ENCODE assay signal across 18 mouse cellular contexts in the genomic region with DNA sequence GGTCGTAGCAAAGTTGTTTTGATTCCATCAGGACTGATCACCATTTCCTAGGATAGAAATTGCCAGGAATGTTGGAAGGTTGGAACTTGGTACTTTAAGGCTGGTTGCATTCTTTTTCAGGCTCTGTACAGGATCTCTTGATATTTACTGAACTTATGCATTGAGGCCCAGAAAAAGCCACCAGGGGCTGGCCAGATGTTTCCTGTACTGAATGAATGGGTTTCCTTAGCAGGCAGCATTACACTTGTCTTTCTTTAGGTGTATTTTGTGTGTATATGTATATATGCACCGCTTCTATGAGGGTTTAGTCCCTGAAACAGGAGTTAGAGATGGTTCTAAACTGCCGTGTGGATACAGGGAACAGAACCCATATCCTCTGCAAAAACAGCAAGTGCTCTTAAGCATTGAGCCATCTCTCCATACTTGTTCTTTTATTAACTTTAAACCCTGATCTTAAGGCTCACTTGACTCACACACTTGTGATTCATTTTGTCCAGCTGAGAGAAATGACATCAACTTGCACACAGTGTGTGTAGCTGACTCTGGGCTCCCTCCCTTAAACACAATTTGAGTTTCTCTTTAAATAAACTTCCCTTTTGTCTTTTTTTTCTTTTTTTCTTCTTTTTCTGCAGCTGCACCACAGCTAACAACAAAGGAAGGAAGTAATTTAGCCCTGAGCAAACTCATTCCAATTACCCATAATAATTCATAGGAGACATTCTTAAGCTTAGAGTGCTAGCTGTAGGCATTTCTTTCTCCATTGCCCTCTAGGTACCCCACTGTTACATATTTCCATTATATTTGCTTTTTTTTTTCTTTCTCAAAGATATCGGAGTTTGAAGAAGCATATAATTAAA.
DNase-seq lines count a peak whose midpoint lies in the region; ATAC-seq lines count a peak whose summit lies in the region.
"Had no signal": no experiment of that assay in that cellular context is flagged by ENCODE, and none has a peak within 500 bp of the region (broad histone marks: within the 10 kb centered on the region; RNA-seq: fewer than 3 reads in every experiment).

No protein-coding gene starts in this region.

- no peak; the same call in 1 of the 2 replicates for ATAC-seq in heart, embryonic 16.5 days (replicated peaks; ENCODE audit: extremely low read depth, insufficient read depth, low FRiP score)
- no peak for ATAC-seq in midbrain, embryonic 11.5 days (ENCODE audit: low FRiP score)
- ATAC-seq in midbrain, embryonic 16.5 days = no peak
- peak; percentile 68 to 73 for ATAC-seq in hematopoietic stem cell, adult 5-6 weeks (replicated peaks in 1 of 2; ENCODE audit: insufficient read depth in 1 of 2, low FRiP score in 2 of 2, low TSS enrichment in 1 of 2, low read depth in 1 of 2, poor library complexity in 2 of 2, severe bottlenecking in 2 of 2)
- no peak for ATAC-seq in forebrain, embryonic 13.5 days

- no peak overlapping the region for H3K4me3 ChIP-seq in heart, embryonic 16.5 days (ENCODE audit: low read length)
- no peak overlapping the region for H3K4me3 ChIP-seq in heart, embryonic 10.5 days
- H3K4me3 ChIP-seq in midbrain, embryonic 11.5 days (ENCODE audit: low read depth, low read length) = no peak overlapping the region
- H3K4me3 ChIP-seq in midbrain, embryonic 16.5 days (ENCODE audit: low read depth, low read length) = no peak overlapping the region
- no peak overlapping the region for H3K4me3 ChIP-seq in forebrain, embryonic 13.5 days
- H3K4me3 ChIP-seq: hindbrain, embryonic 10.5 days had no signal

- DNase-seq in heart, embryonic 10.5 days (ENCODE audit: low spot score) = no peak
- peak; percentile 17 for DNase-seq in midbrain, embryonic 11.5 days (ENCODE audit: low spot score, missing footprints)
- DNase-seq in telencephalon, adult 2 months (ENCODE audit: low read depth, low spot score) = peak; percentile 11
- no peak for DNase-seq in gastrocnemius, adult 8-10 months (ENCODE audit: low spot score in 2 of 2)
- DNase-seq: adrenal gland, adult 2 months; cerebellum, postnatal 10 days; gastrocnemius, postnatal 36 days; kidney, adult 11 months; kidney, postnatal 4 days; liver; lung, postnatal 10 days; thymus, postnatal 14 days had no signal

- H3K27me3 ChIP-seq in heart, embryonic 16.5 days (ENCODE audit: control insufficient read depth, insufficient read depth, low read length) = no peaks in the 10 kb centered on the region
- H3K27me3 ChIP-seq in heart, embryonic 10.5 days (ENCODE audit: insufficient read depth, poor library complexity, severe bottlenecking) = no peaks in the 10 kb centered on the region
- no peaks in the 10 kb centered on the region for H3K27me3 ChIP-seq in midbrain, embryonic 11.5 days (ENCODE audit: control insufficient read depth, insufficient read depth, low read length)
- no peaks in the 10 kb centered on the region for H3K27me3 ChIP-seq in midbrain, embryonic 16.5 days (ENCODE audit: control insufficient read depth, insufficient read depth, low read depth, low read length)
- H3K27me3 ChIP-seq in forebrain, embryonic 13.5 days = no peaks in the 10 kb centered on the region

- H3K9me3 ChIP-seq in heart, embryonic 16.5 days (replicated peaks; ENCODE audit: control insufficient read depth, low read length) = 0 out of 2 replicates have a peak, but pooled peaks cover 3% of the 10 kb centered on the region
- no peaks in the 10 kb centered on the region for H3K9me3 ChIP-seq in heart, embryonic 10.5 days
- no peaks in the 10 kb centered on the region for H3K9me3 ChIP-seq in midbrain, embryonic 11.5 days (ENCODE audit: control insufficient read depth, low read length)
- H3K9me3 ChIP-seq in midbrain, embryonic 16.5 days (replicated peaks; ENCODE audit: control insufficient read depth, low read length, poor library complexity, severe bottlenecking) = no peaks in the 10 kb centered on the region; the same call in 1 of the 2 replicates
- H3K9me3 ChIP-seq in forebrain, embryonic 13.5 days (replicated peaks) = 0 out of 2 replicates have a peak, but pooled peaks cover 4% of the 10 kb centered on the region

- WGBS in heart, embryonic 16.5 days = 77% methylated on average over 4 of the region's 4 CpGs
- 85% methylated on average over 4 of the region's 4 CpGs for WGBS in heart, embryonic 10.5 days
- WGBS in midbrain, embryonic 11.5 days = 92% methylated on average over 4 of the region's 4 CpGs
- WGBS in midbrain, embryonic 16.5 days = 92% methylated on average over 4 of the region's 4 CpGs
- WGBS in forebrain, embryonic 13.5 days = 88% methylated on average over 4 of the region's 4 CpGs

- no peak overlapping the region for H3K4me2 ChIP-seq in heart, embryonic 16.5 days (ENCODE audit: low read depth, low read length)
- H3K4me2 ChIP-seq in midbrain, embryonic 11.5 days = no peak overlapping the region
- no peak overlapping the region for H3K4me2 ChIP-seq in midbrain, embryonic 16.5 days (ENCODE audit: low read length)
- no peak overlapping the region for H3K4me2 ChIP-seq in forebrain, embryonic 13.5 days
- H3K4me2 ChIP-seq: heart, embryonic 11.5 days had no signal

- H3K27ac ChIP-seq in heart, embryonic 16.5 days (ENCODE audit: low read length) = 0 out of 2 replicates have a peak overlapping the region, but pooled peaks have one; percentile 27
- H3K27ac ChIP-seq in heart, embryonic 10.5 days = no peak overlapping the region
- H3K27ac ChIP-seq in midbrain, embryonic 11.5 days (ENCODE audit: low read depth, low read length) = no peak overlapping the region
- no peak overlapping the region for H3K27ac ChIP-seq in midbrain, embryonic 16.5 days (ENCODE audit: low read length)
- no peak overlapping the region for H3K27ac ChIP-seq in forebrain, embryonic 13.5 days
- H3K27ac ChIP-seq: hindbrain, embryonic 10.5 days had no signal

- H3K4me1 ChIP-seq in heart, embryonic 16.5 days (ENCODE audit: control insufficient read depth, insufficient read depth, low read length) = no peaks in the 10 kb centered on the region
- no peaks in the 10 kb centered on the region for H3K4me1 ChIP-seq in heart, embryonic 10.5 days
- no peaks in the 10 kb centered on the region for H3K4me1 ChIP-seq in midbrain, embryonic 11.5 days (ENCODE audit: control insufficient read depth, insufficient read depth, low read length)
- no peaks in the 10 kb centered on the region for H3K4me1 ChIP-seq in midbrain, embryonic 16.5 days (ENCODE audit: control insufficient read depth, insufficient read depth, low read length)
- no peaks in the 10 kb centered on the region for H3K4me1 ChIP-seq in forebrain, embryonic 13.5 days
- H3K4me1 ChIP-seq: hindbrain, embryonic 10.5 days had no signal

- H3K9ac ChIP-seq in heart, embryonic 16.5 days (ENCODE audit: low read length) = no peak overlapping the region
- no peak overlapping the region for H3K9ac ChIP-seq in midbrain, embryonic 11.5 days (ENCODE audit: low read length)
- H3K9ac ChIP-seq in midbrain, embryonic 16.5 days (ENCODE audit: low read depth, low read length) = no peak overlapping the region
- no peak overlapping the region for H3K9ac ChIP-seq in forebrain, embryonic 13.5 days

- H3K36me3 ChIP-seq in heart, embryonic 16.5 days (ENCODE audit: control insufficient read depth, insufficient read depth) = peaks cover 10% of the 10 kb centered on the region
- H3K36me3 ChIP-seq in heart, embryonic 10.5 days = peaks cover 51% of the 10 kb centered on the region
- no peaks in the 10 kb centered on the region for H3K36me3 ChIP-seq in midbrain, embryonic 11.5 days (ENCODE audit: control insufficient read depth, insufficient read depth, low read length)
- H3K36me3 ChIP-seq in midbrain, embryonic 16.5 days (ENCODE audit: control insufficient read depth, insufficient read depth, low read length) = no peaks in the 10 kb centered on the region
- H3K36me3 ChIP-seq in forebrain, embryonic 13.5 days (ENCODE audit: poor library complexity, severe bottlenecking) = peaks cover 22% of the 10 kb centered on the region

Comparison
In these comparisons a context has a peak if more than half of its experiments do, and no peak if none do; other contexts are left out.
1. ATAC-seq: peak in hematopoietic stem cell, adult 5-6 weeks (2 of 2); none in heart, embryonic 16.5 days (single experiment), midbrain, embryonic 11.5 days (single experiment), midbrain, embryonic 16.5 days (single experiment) and forebrain, embryonic 13.5 days (single experiment).
2. DNase-seq: peak in midbrain, embryonic 11.5 days (single experiment) and telencephalon, adult 2 months (single experiment); none in heart, embryonic 10.5 days (single experiment) and gastrocnemius, adult 8-10 months (0 of 2).